Mouse (Mus musculus) layer of hippocampus, adult 9-11 months (tissue): ENCODE data around the gene Tgfa.

Experiments used
- DNase-seq: peaks from one replicate; pipeline ENCODE4 v3.0.0; 2022

Tgfa gene

GRCm38 (mm10) chr6:86188741-86189480 is 6.1 kb upstream of the Tgfa start:
- DNase-seq: no peak

DNA sequence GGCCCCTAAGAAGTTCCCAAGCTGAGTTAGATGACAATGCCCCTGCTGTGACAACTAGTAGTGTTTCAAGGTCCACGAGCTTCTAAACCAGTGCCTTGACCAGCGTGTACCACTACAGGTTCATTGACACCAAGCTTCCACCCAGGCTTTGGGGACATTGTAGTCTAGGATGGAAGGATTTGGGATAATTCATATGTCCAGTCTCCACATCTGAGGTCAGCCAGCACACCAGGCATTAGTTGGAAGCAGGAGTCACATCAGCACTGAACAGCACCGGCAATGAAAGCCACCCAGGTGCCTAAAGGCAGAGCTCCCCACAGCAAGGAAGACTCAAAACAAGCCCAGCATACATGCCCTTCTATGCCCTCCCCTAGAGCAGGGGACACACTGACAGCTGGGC is 4.4 kb upstream of the Tgfa start:
- DNase-seq: no peak

- DNase-seq: no peak
Observed at GRCm38 (mm10) chr6:86192978-86193377, 2.0 kb upstream of the Tgfa start.

DNA sequence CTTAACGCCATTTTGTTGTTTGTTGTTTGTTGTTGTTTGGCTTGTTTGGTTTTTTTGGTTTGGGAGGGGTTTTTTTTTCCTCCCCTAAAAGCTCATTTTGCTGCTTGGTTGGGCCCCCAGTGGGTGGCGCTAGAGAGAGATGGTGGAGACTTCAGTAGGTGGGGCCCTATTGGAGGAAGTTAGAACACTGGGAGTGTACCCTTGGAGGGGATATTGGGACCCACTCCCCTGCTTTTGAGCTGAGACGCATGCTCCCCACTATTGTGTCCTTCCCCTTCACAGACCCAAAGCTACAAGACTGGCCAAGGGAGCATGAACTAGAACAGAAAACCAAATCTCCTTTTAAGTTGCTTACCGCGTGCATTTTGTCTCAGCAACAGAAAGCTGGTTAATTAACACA is 1.1 kb upstream of the Tgfa start:
- DNase-seq: no peak

GRCm38 (mm10) chr6:86196034-86196433 is 1.0 kb downstream of the Tgfa start:
- no peak for DNase-seq

DNA sequence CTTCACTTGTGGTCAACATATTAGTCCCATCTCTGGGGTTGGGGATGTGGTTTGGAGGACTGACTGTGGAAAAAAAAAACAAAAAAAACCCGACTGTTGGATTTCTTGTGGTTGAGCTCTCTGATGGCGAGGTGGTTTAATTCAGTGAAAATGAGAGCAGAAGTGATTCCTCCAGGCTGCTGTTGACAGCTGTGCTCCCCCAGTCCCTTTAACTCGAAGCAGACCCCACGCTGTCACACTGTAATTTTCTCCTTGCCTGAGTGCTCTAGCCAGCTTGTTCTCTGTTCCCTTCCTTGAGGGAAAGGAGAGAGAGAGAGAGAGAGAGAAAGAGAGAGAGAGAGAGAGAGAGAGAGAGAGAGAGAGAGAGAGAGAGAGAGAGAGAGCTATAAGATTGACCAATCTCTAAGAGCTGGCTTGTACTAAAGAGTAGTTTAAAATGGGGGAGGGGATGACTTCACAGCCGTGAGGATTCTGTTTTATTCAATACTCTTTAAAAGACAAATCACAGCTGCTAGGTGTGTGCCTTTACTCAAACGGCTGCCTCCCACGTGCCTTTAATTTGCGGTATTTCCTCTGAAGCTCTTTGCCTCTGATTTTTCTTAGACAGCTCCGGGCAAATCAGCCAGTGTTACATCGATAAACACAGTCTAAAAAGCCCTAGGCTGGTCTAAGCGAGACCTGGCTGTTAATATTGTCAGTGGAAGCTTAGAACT is 2.3 kb downstream of the Tgfa start:
- DNase-seq: no peak

- no peak for DNase-seq
Observed at GRCm38 (mm10) chr6:86200934-86201333, 5.9 kb downstream of the Tgfa start.

- no peak for DNase-seq
Observed at GRCm38 (mm10) chr6:86203101-86203500, 8.1 kb downstream of the Tgfa start.

DNA sequence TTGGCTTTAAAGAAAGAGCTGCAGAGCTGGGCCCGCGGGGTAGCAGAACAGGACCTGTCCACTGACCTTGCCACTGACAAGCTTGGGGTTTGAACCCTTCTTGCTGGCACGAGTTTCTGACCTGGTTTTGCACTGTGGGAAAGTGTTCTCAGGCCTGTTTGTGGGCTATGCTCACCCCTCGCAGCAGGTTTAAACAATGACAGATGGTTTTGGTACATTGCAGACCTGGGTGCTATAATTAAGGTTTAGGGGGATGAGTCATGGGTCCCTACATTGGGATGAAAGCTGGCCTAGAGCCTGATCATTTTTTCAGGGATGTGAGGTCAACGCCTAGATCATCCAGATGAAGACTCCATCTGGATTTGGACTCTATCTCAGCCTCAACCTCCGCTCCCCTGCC is 11.0 kb downstream of the Tgfa start:
- DNase-seq: no peak

DNA sequence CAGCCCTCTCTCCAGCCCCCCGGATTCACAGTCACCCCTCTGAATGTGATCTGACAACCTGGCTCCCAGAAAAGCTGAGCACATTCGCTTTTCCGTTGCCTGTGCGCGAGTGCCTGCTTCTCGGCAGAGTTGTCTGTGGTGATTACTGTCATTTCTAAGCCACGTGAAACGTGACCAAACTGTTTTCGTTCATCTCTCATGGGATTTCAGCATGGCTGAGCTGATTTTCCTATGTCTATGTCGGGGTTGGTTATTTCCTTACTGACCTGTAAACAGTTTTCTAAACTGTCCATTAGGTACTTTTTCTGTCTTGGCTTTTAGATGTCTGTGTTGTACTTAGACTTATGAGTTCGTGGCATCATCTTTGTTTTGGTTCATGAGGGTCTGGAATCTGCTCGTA is 12.0 kb downstream of the Tgfa start:
- no peak for DNase-seq

GRCm38 (mm10) chr6:86209133-86210016 is 14.4 kb downstream of the Tgfa start:
- no peak for DNase-seq

- DNase-seq: no peak
Observed at GRCm38 (mm10) chr6:86210017-86210408, 15.0 kb downstream of the Tgfa start.

GRCm38 (mm10) chr6:86210619-86211018 is 15.6 kb downstream of the Tgfa start:
- no peak for DNase-seq

DNA sequence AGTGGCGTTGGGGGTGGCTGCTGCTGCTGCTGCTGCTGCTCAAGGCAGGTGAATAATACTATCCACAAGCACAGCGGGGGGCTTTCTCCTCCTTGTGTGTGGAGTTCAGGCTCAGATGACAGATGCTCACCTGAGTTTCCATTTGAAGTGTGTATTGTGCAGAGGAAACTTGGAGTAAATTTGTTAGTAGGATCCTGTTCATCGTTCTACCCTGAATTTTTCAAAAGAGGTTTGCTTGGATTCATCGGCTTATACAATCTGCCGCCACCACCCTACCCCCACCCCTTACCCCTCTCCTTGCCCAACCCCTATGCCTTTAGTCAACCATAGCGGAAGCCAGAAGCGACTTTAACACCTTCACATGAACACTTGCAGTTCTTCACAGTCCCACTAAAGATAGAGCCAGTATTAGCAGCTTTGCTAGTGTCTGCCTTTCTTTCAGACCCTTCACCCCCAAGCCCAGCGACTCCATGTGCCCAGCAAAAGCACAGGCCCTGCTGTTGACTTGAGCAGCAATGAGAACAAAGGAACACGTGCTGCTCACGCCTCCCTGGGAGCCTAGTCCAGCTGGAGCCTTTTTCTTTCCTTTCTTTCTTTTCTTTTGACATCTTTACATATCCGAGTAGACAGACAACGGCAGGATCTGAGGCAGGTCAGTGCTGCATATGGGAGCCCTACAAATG is 16.2 kb downstream of the Tgfa start:
- DNase-seq: no peak

- DNase-seq: no peak
Observed at GRCm38 (mm10) chr6:86212871-86213640, 18.0 kb downstream of the Tgfa start.

DNA sequence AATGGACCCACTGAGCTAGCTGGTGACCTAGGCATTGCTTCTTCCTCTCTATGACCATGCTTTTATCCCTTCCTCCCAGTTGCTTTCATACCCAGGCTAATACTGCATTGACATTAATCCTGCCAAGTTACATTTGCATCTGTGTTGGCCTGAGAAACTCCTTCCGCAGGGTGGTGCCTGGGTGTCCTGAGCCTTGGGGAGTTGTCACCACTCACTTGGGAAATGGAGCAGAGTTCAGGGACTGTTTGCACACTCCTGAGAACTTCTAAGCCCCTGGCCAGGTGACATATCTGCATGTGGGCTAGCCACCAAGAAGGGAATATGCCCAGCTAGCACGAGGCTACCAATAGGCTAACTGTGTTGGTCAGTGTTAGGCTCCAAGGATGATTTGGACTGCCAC is 23.0 kb downstream of the Tgfa start:
- DNase-seq: no peak

- DNase-seq: no peak
Observed at GRCm38 (mm10) chr6:86218739-86219138, 23.7 kb downstream of the Tgfa start.

DNA sequence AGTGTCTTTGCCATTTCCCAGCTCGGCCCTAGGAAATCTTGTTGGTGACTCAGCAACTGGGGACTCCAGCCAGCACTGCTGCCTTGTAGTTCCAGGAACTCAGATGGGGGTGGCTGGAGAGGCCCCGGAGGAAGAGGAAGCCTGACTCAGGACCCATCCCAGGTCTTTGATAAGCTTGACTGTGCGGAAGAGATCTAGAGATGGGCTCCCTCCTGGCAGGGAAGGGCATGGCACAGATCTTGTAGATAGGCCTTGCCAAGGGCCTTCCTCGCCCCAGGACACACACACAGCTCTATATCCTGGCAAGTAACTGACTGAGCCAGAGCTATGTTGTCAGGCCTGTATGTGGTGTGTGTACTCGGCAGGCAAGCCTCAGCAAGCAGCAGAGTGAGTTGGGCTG is 24.5 kb downstream of the Tgfa start:
- no peak for DNase-seq

DNA sequence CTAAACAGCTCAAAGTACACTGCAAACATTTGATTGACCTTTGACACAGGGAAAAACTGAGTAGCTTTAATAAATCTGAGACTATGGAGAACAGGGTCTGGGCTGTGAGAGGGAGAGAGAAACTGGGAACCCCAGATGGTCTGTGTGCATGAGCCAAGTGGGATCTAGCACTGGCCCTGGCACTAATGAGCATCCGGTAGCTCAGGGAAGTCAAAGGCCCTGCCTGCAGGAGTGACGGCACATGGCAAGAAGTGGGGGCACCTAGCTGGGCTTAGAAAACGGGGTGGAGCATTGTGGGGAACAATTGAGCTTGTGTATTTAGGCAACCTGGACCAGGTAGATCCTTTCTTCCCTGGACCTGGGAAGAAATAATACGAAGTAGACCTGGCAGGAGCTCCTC is 25.1 kb downstream of the Tgfa start:
- no peak for DNase-seq

GRCm38 (mm10) chr6:86222381-86222780 is 27.4 kb downstream of the Tgfa start:
- no peak for DNase-seq

GRCm38 (mm10) chr6:86225604-86226003 is 30.6 kb downstream of the Tgfa start:
- DNase-seq: no peak

DNA sequence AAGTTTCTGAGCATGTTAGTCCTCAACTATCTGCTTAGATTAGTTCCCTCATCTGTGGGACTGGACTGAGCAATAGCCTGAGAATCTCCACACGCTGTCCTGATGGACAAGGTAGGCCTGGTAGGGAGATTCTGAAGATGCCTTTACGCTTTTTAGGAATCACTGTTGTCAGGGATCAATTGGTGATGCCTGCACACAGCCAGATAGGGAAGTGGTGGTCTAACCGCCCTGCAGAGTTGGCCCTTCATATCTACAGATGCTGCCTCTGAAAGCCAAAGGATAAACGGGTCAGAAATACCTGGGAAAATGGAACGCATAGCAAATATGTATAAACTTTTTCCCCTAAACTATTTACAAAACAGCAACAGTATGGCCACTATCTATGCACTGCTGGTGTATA is 37.3 kb downstream of the Tgfa start:
- no peak for DNase-seq
